Mouse (Mus musculus) urinary bladder, postnatal 0 days (tissue): ENCODE measurements around the gene Rab42. TPM values are rescaled to one million over a fixed set of nuclear protein-coding genes. Genes with fewer than 3 reads are reported as not detected.

Experiments
- polyA plus RNA-seq: library from polyadenylated mRNA; unstranded; fragments of >200 nt; fragmentation: Nextera tagmentation; extraction: Ambion mirVana; gene quantifications from 2 replicates; pipeline ENCODE4 v1.2.1, GENCODE M21; 2015

Rab42 gene
- polyA plus RNA-seq, result 2.1 and 2.6 TPM in 2 replicates

GRCm38 (mm10) chr4:132302939-132303479 lies at the start of gene Rab42:
Gene Rab42 (minus strand): TSS chr4:132303385.

GRCm38 (mm10) chr4:132329115-132329834 lies 26.1 kb upstream of the Rab42 start, which contains the start of gene Trnau1ap:
Gene Trnau1ap (minus strand): TSS chr4:132329538.

GRCm38 (mm10) chr4:132274156-132274862 lies 28.9 kb downstream of the Rab42 start, which contains the start of gene Taf12:
Gene Taf12 (plus strand): TSS chr4:132274375.

GRCm38 (mm10) chr4:132261514-132262357 lies 41.4 kb downstream of the Rab42 start, which contains the start of gene Gmeb1:
Gene Gmeb1 (minus strand): TSS chr4:132261602.

Other genes with a start within 250 kb of the Rab42 start
- gene Gm10300, start 228.7 kb downstream of the Rab42 start, polyA plus RNA-seq, result 0.11 TPM in 1 of 2 replicates, not detected in the other
- 25.3 and 32.7 TPM in 2 replicates for gene Epb41, start 228.1 kb downstream of the Rab42 start, polyA plus RNA-seq
- gene Oprd1, start 158.9 kb downstream of the Rab42 start, polyA plus RNA-seq, result 0.07 TPM in 1 of 2 replicates, not detected in the other
- gene Ythdf2, start 91.1 kb downstream of the Rab42 start, polyA plus RNA-seq, result 39.9 and 51.4 TPM in 2 replicates
- gene Gmeb1, start 41.8 kb downstream of the Rab42 start, polyA plus RNA-seq, result 14.2 and 15.8 TPM in 2 replicates
- 23.6 and 28.1 TPM in 2 replicates for gene Taf12, start 29.0 kb downstream of the Rab42 start, polyA plus RNA-seq
- gene Trnau1ap, start 26.2 kb upstream of the Rab42 start, polyA plus RNA-seq, result 55.9 and 58.2 TPM in 2 replicates
- 22.0 and 23.5 TPM in 2 replicates for gene Rcc1, start 50.2 kb upstream of the Rab42 start, polyA plus RNA-seq
- 15.4 and 20.3 TPM in 2 replicates for gene Phactr4, start 119.1 kb upstream of the Rab42 start, polyA plus RNA-seq
- gene Med18, start 160.5 kb upstream of the Rab42 start, polyA plus RNA-seq, result 9.1 and 13.3 TPM in 2 replicates
- gene Sesn2, start 207.1 kb upstream of the Rab42 start, polyA plus RNA-seq, result 9.6 and 12.0 TPM in 2 replicates
- gene Atpif1, start 230.3 kb upstream of the Rab42 start, polyA plus RNA-seq, result 1,006 and 1,016 TPM in 2 replicates
- 106 and 120 TPM in 2 replicates for gene Dnajc8, start 232.2 kb upstream of the Rab42 start, polyA plus RNA-seq